Mouse (Mus musculus) embryonic fibroblast, embryonic 13.5 days (primary cell): ENCODE measurements at regions not wholly inside any gene's neighbourhood (a gene's known extent, or its start where the extent isn't known, plus 50 kb on each side); places are given as distances from the start of the nearest gene placed in this dataset.

Experiments
- CTCF ChIP-seq: IDR thresholded peaks from 2 replicates; pipeline ENCODE4 v1.5.1; 2011; ENCODE audit warnings: mild to moderate bottlenecking, control low read depth, low read length, moderate library complexity, borderline replicate concordance; ENCODE audit not compliant: insufficient read depth
- POLR2A ChIP-seq: IDR thresholded peaks from 2 replicates; pipeline ENCODE4 v1.6.1; 2011; ENCODE audit warnings: low read depth, mild to moderate bottlenecking, control low read depth, low read length, moderate library complexity

- TF ChIP-seq POLR2A (no peak), CTCF (no peak)
Measured at GRCm38 (mm10) chr15:97536145-97536544, 169.5 kb downstream of the Rpap3 start.
